Mouse (Mus musculus): Measurements from ENCODE around the gene Nos2. TPM values are rescaled to one million over a fixed set of nuclear protein-coding genes. Genes with fewer than 3 reads are reported as not detected.

The Nos2 gene
- total RNA-seq, 2 experiments from 2014 or later, result 0.31 to 0.54 TPM

- peak; percentile 78 to 97 for DNase-seq (ENCODE audit: extremely low spot score in 1 of 2, low spot score in 1 of 2)
Observed at GRCm38 (mm10) chr11:78956260-78956659, 35.7 kb downstream of the Nos2 start.

GRCm38 (mm10) chr11:78959367-78959766 lies 38.8 kb downstream of the Nos2 start:
- DNase-seq (ENCODE audit: extremely low spot score in 1 of 2, low spot score in 1 of 2), result no peak

GRCm38 (mm10) chr11:78959841-78960520 lies 39.4 kb downstream of the Nos2 start:
- peak in 1 of 2 experiments; percentile 56 for DNase-seq (ENCODE audit: extremely low spot score in 1 of 2, low spot score in 1 of 2)

- DNase-seq (ENCODE audit: extremely low spot score in 1 of 2, low spot score in 1 of 2), result no peak
Observed at GRCm38 (mm10) chr11:78961221-78961620, 40.6 kb downstream of the Nos2 start.

GRCm38 (mm10) chr11:78967371-78967770 lies 46.8 kb downstream of the Nos2 start:
- DNase-seq (ENCODE audit: extremely low spot score in 1 of 2, low spot score in 1 of 2), result peak in 1 of 2 experiments; percentile 67

- no peak for DNase-seq (ENCODE audit: extremely low spot score in 1 of 2, low spot score in 1 of 2)
Observed at GRCm38 (mm10) chr11:78968121-78968520, 47.5 kb downstream of the Nos2 start.

- DNase-seq (ENCODE audit: extremely low spot score in 1 of 2, low spot score in 1 of 2), result no peak
Observed at GRCm38 (mm10) chr11:78971096-78971495, 50.5 kb downstream of the Nos2 start.

GRCm38 (mm10) chr11:78971746-78972145 lies 51.2 kb downstream of the Nos2 start:
- DNase-seq (ENCODE audit: extremely low spot score in 1 of 2, low spot score in 1 of 2), result no peak

- DNase-seq (ENCODE audit: extremely low spot score in 1 of 2, low spot score in 1 of 2), result no peak
Observed at GRCm38 (mm10) chr11:78972328-78972727, 51.7 kb downstream of the Nos2 start.

- peak in 1 of 2 experiments; percentile 6 for DNase-seq (ENCODE audit: extremely low spot score in 1 of 2, low spot score in 1 of 2)
Observed at GRCm38 (mm10) chr11:78972811-78973351, 52.3 kb downstream of the Nos2 start.

GRCm38 (mm10) chr11:78973381-78974150 lies 53.0 kb downstream of the Nos2 start:
- peak; percentile 16 to 17 for DNase-seq (ENCODE audit: extremely low spot score in 1 of 2, low spot score in 1 of 2)

- DNase-seq (ENCODE audit: extremely low spot score in 1 of 2, low spot score in 1 of 2), result no peak
Observed at GRCm38 (mm10) chr11:78976731-78977510, 56.3 kb downstream of the Nos2 start.

- DNase-seq (ENCODE audit: extremely low spot score in 1 of 2, low spot score in 1 of 2), result no peak
Observed at GRCm38 (mm10) chr11:78978176-78979019, 57.8 kb downstream of the Nos2 start.

- no peak for DNase-seq (ENCODE audit: extremely low spot score in 1 of 2, low spot score in 1 of 2)
Observed at GRCm38 (mm10) chr11:78980083-78980634, 59.6 kb downstream of the Nos2 start.

GRCm38 (mm10) chr11:78982042-78982441 lies 61.5 kb downstream of the Nos2 start:
- peak in 1 of 2 experiments; percentile 0 for DNase-seq (ENCODE audit: extremely low spot score in 1 of 2, low spot score in 1 of 2)

- DNase-seq (ENCODE audit: extremely low spot score in 1 of 2, low spot score in 1 of 2), result no peak
Observed at GRCm38 (mm10) chr11:78982513-78983291, 62.1 kb downstream of the Nos2 start.

GRCm38 (mm10) chr11:78983539-78983938 lies 63.0 kb downstream of the Nos2 start:
- DNase-seq (ENCODE audit: extremely low spot score in 1 of 2, low spot score in 1 of 2), result no peak

- no peak for DNase-seq (ENCODE audit: extremely low spot score in 1 of 2, low spot score in 1 of 2)
Observed at GRCm38 (mm10) chr11:78984483-78985177, 64.0 kb downstream of the Nos2 start, which contains the start of gene Lgals9. Gene Lgals9, minus strand, starts transcription at chr11:78984946.
